Mouse (Mus musculus): ENCODE measurements at regions not wholly inside any gene's neighbourhood (a gene's known extent, or its start where the extent isn't known, plus 50 kb on each side); places are given as distances from the start of the nearest gene placed in this dataset.

DNA sequence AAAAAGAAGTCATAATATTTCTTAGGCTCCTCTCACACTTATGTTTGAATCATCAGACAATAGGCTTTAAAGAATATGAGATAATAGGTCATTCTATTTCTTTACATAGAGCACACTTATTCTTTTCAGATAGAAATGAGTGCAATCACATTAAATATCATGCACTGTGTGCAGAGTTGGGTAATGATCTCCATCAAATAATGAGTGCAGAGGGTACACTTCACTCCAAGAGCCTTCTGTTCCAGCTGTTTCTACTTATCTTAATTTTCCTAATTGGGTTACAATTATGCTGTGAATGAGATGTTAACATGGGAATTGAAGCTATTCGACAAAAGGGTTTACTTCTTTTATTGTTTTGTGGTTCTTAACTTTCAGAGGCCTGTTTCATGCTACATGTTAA lies 707.5 kb upstream of the Mdga2 start:
- Histone ChIP-seq H3K9ac (ENCODE audit: low read length) (no peak overlapping the region), H3K9me3 (replicated peaks; ENCODE audit: control insufficient read depth, low read length) (no peaks in the 10 kb centered on the region), H3K36me3 (ENCODE audit: control insufficient read depth, insufficient read depth, low read length) (no peaks in the 10 kb centered on the region), H3K4me2 (ENCODE audit: low read length) (no peak overlapping the region), H3K4me1 (ENCODE audit: control insufficient read depth, insufficient read depth, low read length) (no peaks in the 10 kb centered on the region), H3K27ac (ENCODE audit: low read depth, low read length) (no peak overlapping the region), H3K27me3 (replicated peaks; ENCODE audit: control insufficient read depth, insufficient read depth, low read length) (no peaks in the 10 kb centered on the region), H3K4me3 (ENCODE audit: low read depth, low read length) (no peak overlapping the region)
- ATAC-seq (peak; percentile 61), DNase-seq (ENCODE audit: low spot score) (peak; percentile 44)
- WGBS, result 53% methylated on average over 1 of the region's 1 CpGs

DNA sequence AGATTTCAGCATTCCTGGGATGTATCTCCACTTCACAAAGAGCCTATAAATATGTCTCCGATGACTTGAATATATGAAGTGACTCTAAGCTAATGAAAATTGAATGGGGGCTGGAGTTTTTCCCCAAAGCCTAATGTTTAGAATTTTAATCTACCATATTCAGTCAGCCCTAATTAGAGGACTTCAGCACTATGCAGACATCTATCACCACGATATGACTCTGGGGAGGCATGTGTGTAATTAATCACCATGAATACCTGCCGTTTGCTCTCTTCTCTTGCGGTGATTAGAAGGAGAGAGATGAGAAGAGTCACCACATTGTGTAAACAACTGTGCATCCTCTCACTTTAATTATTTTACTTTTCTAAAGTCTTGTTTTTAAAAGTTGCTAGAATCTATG lies 692.3 kb upstream of the Mdga2 start:
- ATAC-seq, result no peak
- WGBS, result 60% methylated on average over 4 of the region's 4 CpGs

DNA sequence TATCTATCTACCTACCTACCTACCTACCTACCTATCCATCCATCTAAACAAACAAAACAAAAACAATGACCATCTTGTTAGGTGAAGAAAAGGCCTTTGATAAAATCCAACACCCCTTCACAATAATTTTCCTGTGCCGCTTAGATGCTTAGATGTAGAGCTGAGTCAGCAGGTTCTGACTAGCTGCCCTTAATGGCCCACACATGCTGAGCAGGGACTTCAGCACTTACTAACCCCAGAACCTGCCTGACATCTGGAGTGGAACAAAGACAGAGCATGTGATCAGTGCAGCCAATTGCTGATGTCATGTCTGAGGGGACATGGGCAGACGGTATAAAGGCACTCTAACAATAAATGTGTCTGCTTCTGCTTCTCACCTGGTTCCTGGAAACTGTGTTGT lies 664.9 kb upstream of the Mdga2 start:
- no peak for ATAC-seq
- WGBS, result 78% methylated on average over 2 of the region's 2 CpGs

More for the DNA sequence above, 692.3 kb upstream of the Mdga2 start:
- Histone ChIP-seq H3K9me3 (replicated peaks; ENCODE audit: control insufficient read depth, low read length) (no peaks in the 10 kb centered on the region), H3K9ac (ENCODE audit: low read length) (no peak overlapping the region), H3K4me1 (ENCODE audit: control insufficient read depth, insufficient read depth, low read length) (no peaks in the 10 kb centered on the region), H3K27ac (ENCODE audit: low read depth, low read length) (no peak overlapping the region), H3K36me3 (ENCODE audit: control insufficient read depth, insufficient read depth, low read length) (no peaks in the 10 kb centered on the region), H3K27me3 (replicated peaks; ENCODE audit: control insufficient read depth, insufficient read depth, low read length) (no peaks in the 10 kb centered on the region), H3K4me3 (ENCODE audit: low read depth, low read length) (no peak overlapping the region), H3K4me2 (ENCODE audit: low read length) (no peak overlapping the region)
- DNase-seq (ENCODE audit: low spot score), result peak; percentile 8

DNA sequence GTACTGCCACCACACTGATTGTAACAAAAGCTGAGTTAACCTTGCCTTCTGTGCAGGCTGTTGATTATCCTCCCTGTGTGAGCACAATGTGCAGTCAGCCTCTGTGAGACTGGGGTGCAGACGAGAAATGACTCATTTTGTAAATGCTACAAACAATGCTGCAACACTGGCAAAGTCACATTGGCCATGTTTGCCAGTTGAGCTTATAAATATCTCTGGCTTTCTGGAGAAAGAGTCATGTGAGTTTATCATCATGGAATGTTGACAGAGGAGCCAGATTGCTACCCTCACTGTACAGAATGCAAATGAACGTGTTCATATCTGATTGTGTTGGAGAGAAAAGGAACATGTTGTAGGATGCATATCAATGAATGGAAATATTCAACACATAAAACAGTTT lies 640.3 kb upstream of the Mdga2 start:
- no peak overlapping the region for H3K4me2 ChIP-seq (ENCODE audit: low read length)
- no peaks in the 10 kb centered on the region for H3K4me1 ChIP-seq (ENCODE audit: control insufficient read depth, insufficient read depth, low read length)
- WGBS, result 56% methylated on average over 2 of the region's 2 CpGs
- H3K36me3 ChIP-seq (ENCODE audit: control insufficient read depth, insufficient read depth, low read length), result no peaks in the 10 kb centered on the region
- DNase-seq (ENCODE audit: low spot score) (peak; percentile 42), ATAC-seq (peak; percentile 52; the same call in 1 of the 2 replicates)
- H3K4me3 ChIP-seq (ENCODE audit: low read depth, low read length), result no peak overlapping the region
- H3K9me3 ChIP-seq (replicated peaks; ENCODE audit: control insufficient read depth, low read length), result no peaks in the 10 kb centered on the region
- no peaks in the 10 kb centered on the region for H3K27me3 ChIP-seq (replicated peaks; ENCODE audit: control insufficient read depth, insufficient read depth, low read length)
- H3K9ac ChIP-seq (ENCODE audit: low read length), result no peak overlapping the region
- no peak overlapping the region for H3K27ac ChIP-seq (ENCODE audit: low read depth, low read length)

More for the DNA sequence above, 664.9 kb upstream of the Mdga2 start:
- no peak for DNase-seq (ENCODE audit: low spot score)
- Histone ChIP-seq H3K4me3 (ENCODE audit: low read depth, low read length) (no peak overlapping the region), H3K4me2 (ENCODE audit: low read length) (no peak overlapping the region), H3K36me3 (ENCODE audit: control insufficient read depth, insufficient read depth, low read length) (no peaks in the 10 kb centered on the region), H3K4me1 (ENCODE audit: control insufficient read depth, insufficient read depth, low read length) (no peaks in the 10 kb centered on the region), H3K9ac (ENCODE audit: low read length) (no peak overlapping the region), H3K9me3 (replicated peaks; ENCODE audit: control insufficient read depth, low read length) (no peaks in the 10 kb centered on the region), H3K27me3 (replicated peaks; ENCODE audit: control insufficient read depth, insufficient read depth, low read length) (no peaks in the 10 kb centered on the region), H3K27ac (ENCODE audit: low read depth, low read length) (no peak overlapping the region)

DNA sequence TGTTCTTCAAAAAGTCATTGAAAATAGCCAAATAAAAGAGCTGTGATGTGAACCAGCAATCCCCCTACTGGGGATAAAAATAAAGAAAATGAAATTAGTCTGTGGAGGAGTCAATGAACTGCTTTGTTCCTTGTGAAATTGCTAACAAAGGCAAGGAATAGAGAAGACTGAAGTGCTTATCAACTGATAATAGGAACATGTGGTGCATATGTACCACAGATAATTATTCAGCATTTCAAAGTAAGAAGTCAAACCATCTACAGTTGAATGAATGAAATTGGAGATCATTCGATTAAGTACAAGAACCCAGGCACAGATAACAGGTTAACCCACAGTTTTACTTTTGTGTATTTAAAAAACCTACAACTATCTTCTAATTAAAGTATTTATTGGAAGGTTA lies 638.4 kb upstream of the Mdga2 start:
- Histone ChIP-seq H3K9ac (ENCODE audit: low read length) (no peak overlapping the region), H3K9me3 (replicated peaks; ENCODE audit: control insufficient read depth, low read length) (no peaks in the 10 kb centered on the region), H3K4me1 (ENCODE audit: control insufficient read depth, insufficient read depth, low read length) (no peaks in the 10 kb centered on the region), H3K4me3 (ENCODE audit: low read depth, low read length) (no peak overlapping the region), H3K36me3 (ENCODE audit: control insufficient read depth, insufficient read depth, low read length) (no peaks in the 10 kb centered on the region), H3K27ac (ENCODE audit: low read depth, low read length) (no peak overlapping the region), H3K4me2 (ENCODE audit: low read length) (no peak overlapping the region), H3K27me3 (replicated peaks; ENCODE audit: control insufficient read depth, insufficient read depth, low read length) (no peaks in the 10 kb centered on the region)
- DNase-seq (ENCODE audit: low spot score) (no peak), ATAC-seq (no peak)
- 84% methylated on average over 1 of the region's 1 CpGs for WGBS

DNA sequence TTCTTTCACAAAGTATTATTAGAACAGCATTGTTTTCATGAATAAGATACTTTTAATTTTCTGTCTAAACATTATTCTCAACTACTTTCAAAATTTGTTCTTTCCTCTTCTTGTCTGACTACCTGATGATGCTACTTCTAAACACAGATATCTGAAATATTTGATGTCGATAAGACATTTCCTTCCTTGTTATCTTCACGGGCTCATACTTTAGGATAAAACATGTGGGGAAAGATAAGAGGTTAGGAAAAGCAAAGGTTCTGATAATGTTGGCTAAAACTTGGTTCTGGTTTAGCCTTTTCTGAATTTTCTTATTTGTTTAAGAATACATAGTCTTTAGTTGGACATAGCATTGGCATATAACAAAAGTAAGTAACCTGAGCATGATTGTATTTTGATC lies 630.3 kb upstream of the Mdga2 start:
- Histone ChIP-seq H3K36me3 (ENCODE audit: control insufficient read depth, insufficient read depth, low read length) (no peaks in the 10 kb centered on the region), H3K27me3 (replicated peaks; ENCODE audit: control insufficient read depth, insufficient read depth, low read length) (no peaks in the 10 kb centered on the region), H3K4me2 (ENCODE audit: low read length) (no peak overlapping the region), H3K4me1 (ENCODE audit: control insufficient read depth, insufficient read depth, low read length) (no peaks in the 10 kb centered on the region), H3K9ac (ENCODE audit: low read length) (no peak overlapping the region), H3K4me3 (ENCODE audit: low read depth, low read length) (no peak overlapping the region), H3K27ac (ENCODE audit: low read depth, low read length) (no peak overlapping the region), H3K9me3 (replicated peaks; ENCODE audit: control insufficient read depth, low read length) (no peaks in the 10 kb centered on the region)
- no peak for ATAC-seq
- 94% methylated on average over 2 of the region's 2 CpGs for WGBS
- DNase-seq (ENCODE audit: low spot score), result no peak

DNA sequence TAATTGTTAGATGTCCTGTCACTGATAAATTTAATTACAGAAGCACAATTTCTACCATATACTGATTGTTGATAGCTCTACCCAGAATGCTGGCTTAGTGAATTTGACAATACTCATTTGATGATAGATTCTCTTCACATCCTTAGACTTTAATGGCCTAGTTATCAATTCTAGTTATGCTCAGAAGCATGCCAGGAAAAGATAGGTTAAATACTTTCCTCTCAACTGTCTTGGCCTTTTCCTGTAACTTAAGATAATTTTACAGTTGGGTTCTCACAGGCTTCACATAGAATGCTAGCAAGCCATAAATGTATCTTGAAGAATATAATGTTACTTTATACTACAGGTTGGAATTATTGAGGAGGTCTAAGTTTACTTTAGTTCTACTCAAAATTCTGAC lies 625.2 kb upstream of the Mdga2 start:
- Histone ChIP-seq H3K9me3 (replicated peaks; ENCODE audit: control insufficient read depth, low read length) (no peaks in the 10 kb centered on the region), H3K27me3 (replicated peaks; ENCODE audit: control insufficient read depth, insufficient read depth, low read length) (no peaks in the 10 kb centered on the region), H3K4me2 (ENCODE audit: low read length) (no peak overlapping the region), H3K36me3 (ENCODE audit: control insufficient read depth, insufficient read depth, low read length) (no peaks in the 10 kb centered on the region), H3K4me1 (ENCODE audit: control insufficient read depth, insufficient read depth, low read length) (no peaks in the 10 kb centered on the region), H3K27ac (ENCODE audit: low read depth, low read length) (no peak overlapping the region), H3K4me3 (ENCODE audit: low read depth, low read length) (no peak overlapping the region), H3K9ac (ENCODE audit: low read length) (no peak overlapping the region)
- ATAC-seq (no peak), DNase-seq (ENCODE audit: low spot score) (no peak)

DNA sequence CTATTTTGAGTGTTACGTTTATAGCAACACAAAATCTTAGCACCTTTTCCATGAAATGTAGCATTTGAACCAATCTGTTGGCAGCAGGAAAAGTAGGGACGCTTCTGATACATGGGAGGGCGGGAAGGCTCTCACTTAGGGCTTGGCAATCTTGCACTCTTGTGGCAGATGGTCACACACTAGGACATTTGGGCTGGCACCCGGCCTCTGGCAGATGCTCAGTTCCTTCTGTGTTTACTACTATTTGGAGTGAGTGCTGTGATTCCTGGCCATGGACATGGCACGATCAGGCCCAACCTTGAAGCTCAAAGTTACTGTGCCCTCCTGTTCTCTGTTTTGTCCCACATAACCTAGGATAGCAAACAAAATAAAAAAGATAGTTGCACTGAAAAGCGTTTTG lies 581.9 kb upstream of the Mdga2 start:
- ATAC-seq (peak; percentile 61; the same call in 1 of the 2 replicates), DNase-seq (ENCODE audit: low spot score) (peak; percentile 50)
- 67% methylated on average over 6 of the region's 6 CpGs for WGBS

DNA sequence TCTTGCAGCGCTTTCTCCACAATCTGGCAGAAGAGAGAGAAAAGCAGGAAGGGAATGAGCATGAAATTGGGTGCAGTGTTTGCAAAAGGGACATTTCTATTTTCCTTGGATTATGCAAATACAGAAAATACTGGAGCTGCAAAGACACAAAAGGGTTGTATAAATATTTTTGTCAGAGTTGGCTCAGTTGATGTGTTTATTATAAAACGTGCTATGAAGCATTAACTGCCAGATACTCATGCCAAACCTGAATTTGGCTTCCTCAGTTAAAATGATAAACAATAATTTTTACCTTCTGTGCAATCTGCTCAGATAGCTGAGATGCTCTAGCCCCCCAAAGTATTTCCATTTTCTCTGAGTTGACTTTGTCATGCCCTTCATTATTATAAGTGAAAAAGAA lies 577.4 kb upstream of the Mdga2 start:
- H3K27me3 ChIP-seq (replicated peaks; ENCODE audit: control insufficient read depth, insufficient read depth, low read length), result no peaks in the 10 kb centered on the region
- peak; percentile 75 for DNase-seq (ENCODE audit: low spot score)
- H3K36me3 ChIP-seq (ENCODE audit: control insufficient read depth, insufficient read depth, low read length), result no peaks in the 10 kb centered on the region
- no peak overlapping the region for H3K4me3 ChIP-seq (ENCODE audit: low read depth, low read length)
- H3K27ac ChIP-seq (ENCODE audit: low read depth, low read length), result no peak overlapping the region
- H3K4me2 ChIP-seq (ENCODE audit: low read length), result no peak overlapping the region
- no peak overlapping the region for H3K9ac ChIP-seq (ENCODE audit: low read length)
- no peaks in the 10 kb centered on the region for H3K9me3 ChIP-seq (replicated peaks; ENCODE audit: control insufficient read depth, low read length)
- 80% methylated on average over 2 of the region's 2 CpGs for WGBS
- no peak for ATAC-seq
- H3K4me1 ChIP-seq (ENCODE audit: control insufficient read depth, insufficient read depth, low read length), result no peaks in the 10 kb centered on the region

More for the DNA sequence above, 581.9 kb upstream of the Mdga2 start:
- no peaks in the 10 kb centered on the region for H3K27me3 ChIP-seq (replicated peaks; ENCODE audit: control insufficient read depth, insufficient read depth, low read length)
- H3K4me1 ChIP-seq (ENCODE audit: control insufficient read depth, insufficient read depth, low read length), result no peaks in the 10 kb centered on the region
- no peak overlapping the region for H3K4me2 ChIP-seq (ENCODE audit: low read length)
- no peaks in the 10 kb centered on the region for H3K36me3 ChIP-seq (ENCODE audit: control insufficient read depth, insufficient read depth, low read length)
- H3K9ac ChIP-seq (ENCODE audit: low read length), result no peak overlapping the region
- no peak overlapping the region for H3K27ac ChIP-seq (ENCODE audit: low read depth, low read length)
- no peaks in the 10 kb centered on the region for H3K9me3 ChIP-seq (replicated peaks; ENCODE audit: control insufficient read depth, low read length)
- H3K4me3 ChIP-seq (ENCODE audit: low read depth, low read length), result no peak overlapping the region
